Comparison of ENCODE assay signal across 24 mouse cellular contexts in genomic region chr11:117585556-117585955, GRCm38 (mm10).
"Had no signal": no experiment of that assay in that cellular context is flagged by ENCODE, and none has a peak within 500 bp of the region (broad histone marks: within the 10 kb centered on the region; RNA-seq: fewer than 3 reads in every experiment).

No protein-coding gene starts in this region.

- H3K9me3 ChIP-seq: heart, embryonic 10.5 days; heart, embryonic 12.5 days; hindbrain, embryonic 10.5 days; hindbrain, embryonic 12.5 days; intestine, embryonic 15.5 days; limb, embryonic 15.5 days; liver, embryonic 12.5 days had no signal

- H3K4me3 ChIP-seq: gastrocnemius, adult 2 months; heart, embryonic 10.5 days; heart, embryonic 12.5 days; hindbrain, embryonic 10.5 days; hindbrain, embryonic 12.5 days; intestine, embryonic 15.5 days; layer of hippocampus, adult 2 months; limb, embryonic 13.5 days; limb, embryonic 15.5 days; liver, embryonic 12.5 days had no signal

- H3K9ac ChIP-seq: heart, embryonic 12.5 days; hindbrain, embryonic 12.5 days; hindbrain, embryonic 14.5 days; intestine, embryonic 15.5 days; limb, embryonic 13.5 days; limb, embryonic 15.5 days; liver, embryonic 12.5 days; liver, embryonic 14.5 days had no signal

- H3K36me3 ChIP-seq: heart, embryonic 10.5 days; heart, embryonic 12.5 days; hindbrain, embryonic 10.5 days; hindbrain, embryonic 12.5 days; intestine, embryonic 15.5 days; limb, embryonic 13.5 days; limb, embryonic 15.5 days; liver, embryonic 12.5 days had no signal

- DNase-seq: gastrocnemius, adult 2 months; gastrocnemius, postnatal 10 days; gastrocnemius, postnatal 25 days; heart, adult 18-20 months; heart, postnatal 10 days; heart, postnatal 4 days; kidney, adult 18-20 months; kidney, adult 8-10 months; kidney, postnatal 10 days; kidney, postnatal 25 days; kidney, postnatal 4 days; layer of hippocampus, postnatal 36 days; left cerebral cortex, postnatal 4 days had no signal

- H3K4me1 ChIP-seq: liver, embryonic 12.5 days had no signal

- H3K27me3 ChIP-seq: heart, embryonic 12.5 days; hindbrain, embryonic 12.5 days; intestine, embryonic 15.5 days; limb, embryonic 13.5 days; limb, embryonic 15.5 days had no signal

- H3K27ac ChIP-seq: gastrocnemius, adult 2 months; heart, embryonic 10.5 days; hindbrain, embryonic 14.5 days; intestine, embryonic 15.5 days; limb, embryonic 13.5 days; limb, embryonic 15.5 days; liver, embryonic 12.5 days; liver, embryonic 14.5 days had no signal
